Mouse (Mus musculus) heart, embryonic 11.5 days (tissue): Measurements from ENCODE around the gene Tnip1. TPM values are rescaled to one million over a fixed set of nuclear protein-coding genes. Genes with fewer than 3 reads are reported as not detected.

ENCODE experiments used
- ATAC-seq: fragments of 200-750 bp; cut with Nextera tagmentation; replicated peaks from 2 replicates; pipeline ENCODE4 v1.8.0; 2017; ENCODE audit warnings: moderate library complexity; ENCODE audit not compliant: insufficient number of reproducible peaks, low FRiP score, low TSS enrichment
- H3K27ac ChIP-seq: fragments of 300-500 bp; sonication (generic); 2 replicates; pipeline ENCODE4 v1.5.1; 2014; ENCODE audit warnings: mild to moderate bottlenecking, low read depth, low read length
- H3K27me3 ChIP-seq: fragments of 300-500 bp; sonication (generic); 2 replicates; pipeline ENCODE4 v1.6.1; 2014; ENCODE audit warnings: mild to moderate bottlenecking, low read length, mixed read lengths; ENCODE audit not compliant: control insufficient read depth, insufficient read depth
- H3K36me3 ChIP-seq: fragments of 300-500 bp; sonication (generic); 2 replicates; pipeline ENCODE4 v1.6.1; 2014; ENCODE audit warnings: mild to moderate bottlenecking, low read length, moderate library complexity, mixed read lengths; ENCODE audit not compliant: control insufficient read depth, insufficient read depth
- H3K4me1 ChIP-seq: fragments of 300-500 bp; sonication (generic); 2 replicates; pipeline ENCODE4 v1.6.1; 2014; ENCODE audit warnings: low read length; ENCODE audit not compliant: control insufficient read depth, insufficient read depth
- H3K4me2 ChIP-seq: fragments of 300-500 bp; sonication (generic); 2 replicates; pipeline ENCODE4 v1.6.1; 2014; ENCODE audit warnings: mild to moderate bottlenecking, moderate library complexity
- H3K4me3 ChIP-seq: fragments of 300-500 bp; sonication (generic); 2 replicates; pipeline ENCODE4 v1.5.1; 2014; ENCODE audit warnings: low read depth, low read length
- H3K9ac ChIP-seq: fragments of 300-500 bp; sonication (generic); 2 replicates; pipeline ENCODE4 v1.6.1; 2014; ENCODE audit warnings: mild to moderate bottlenecking, low read depth, low read length, moderate library complexity
- H3K9me3 ChIP-seq: fragments of 300-500 bp; sonication (generic); replicated peaks from 2 replicates; pipeline ENCODE4 v1.6.1; 2016; ENCODE audit warnings: low read length; ENCODE audit not compliant: control insufficient read depth
- WGBS: fragments of 180-500 bp; shearing (Covaris S2); extraction: QIAGEN DNeasy Blood & Tissue Kit; methylation state at CpG from one replicate; pipeline ENCODE4 v1.1.7; 2014; ENCODE audit not compliant: insufficient replicate concordance; 5-methylcytosine and 5-hydroxymethylcytosine counted together
- polyA plus RNA-seq: library from polyadenylated mRNA; unstranded; fragments of >200 nt; fragmentation: Nextera tagmentation; extraction: Ambion mirVana; gene quantifications from 2 replicates; pipeline ENCODE4 v1.2.1, GENCODE M21; 2014

Gene Tnip1
- polyA plus RNA-seq, 1 experiment from 2014 or later, result 16.0 TPM

DNA sequence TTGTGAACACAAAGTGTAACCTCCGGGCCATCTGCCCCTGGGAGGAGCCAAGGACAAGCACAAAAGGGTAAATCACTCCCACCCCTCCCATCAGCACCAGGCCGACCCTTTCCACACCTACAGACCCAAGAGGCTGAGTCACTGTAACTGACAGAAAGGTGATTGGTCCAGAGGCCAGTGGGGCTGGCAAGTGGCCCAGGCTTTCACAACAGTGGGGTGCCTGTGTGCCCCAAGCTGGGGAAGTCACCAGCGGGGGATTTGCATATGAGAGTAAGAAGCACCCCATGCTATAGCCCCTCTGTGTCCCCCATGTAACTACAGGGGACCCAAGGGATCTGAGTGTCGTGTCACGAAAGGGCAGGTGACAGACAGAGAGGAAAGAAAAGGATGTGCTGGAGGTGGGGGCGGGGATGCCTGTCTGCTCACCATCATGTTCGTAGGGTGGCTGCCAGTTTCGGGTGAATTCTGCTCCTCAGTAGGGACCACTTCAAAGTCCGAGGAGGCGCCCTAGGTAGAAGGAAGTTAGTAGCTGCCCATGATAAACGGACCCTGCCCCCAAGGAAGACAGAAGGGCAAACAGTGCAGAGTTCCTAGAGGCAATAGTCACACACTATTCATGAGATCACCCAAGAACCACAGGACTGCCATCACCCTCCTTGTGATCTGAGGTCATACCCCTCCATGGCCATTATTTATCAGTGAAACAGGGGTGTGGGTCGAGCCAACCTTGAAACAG is 26.5 kb downstream of the Tnip1 start:
- Histone ChIP-seq H3K27me3 (no peaks in the 10 kb centered on the region), H3K4me3 (no peak overlapping the region), H3K36me3 (peaks cover 4% of the 10 kb centered on the region), H3K9me3 (no peaks in the 10 kb centered on the region), H3K4me1 (peaks cover 15% of the 10 kb centered on the region), H3K9ac (no peak overlapping the region), H3K27ac (no peak overlapping the region), H3K4me2 (no peak overlapping the region)
- ATAC-seq, result no peak
- 36% methylated on average over 12 of the region's 12 CpGs for WGBS

DNA sequence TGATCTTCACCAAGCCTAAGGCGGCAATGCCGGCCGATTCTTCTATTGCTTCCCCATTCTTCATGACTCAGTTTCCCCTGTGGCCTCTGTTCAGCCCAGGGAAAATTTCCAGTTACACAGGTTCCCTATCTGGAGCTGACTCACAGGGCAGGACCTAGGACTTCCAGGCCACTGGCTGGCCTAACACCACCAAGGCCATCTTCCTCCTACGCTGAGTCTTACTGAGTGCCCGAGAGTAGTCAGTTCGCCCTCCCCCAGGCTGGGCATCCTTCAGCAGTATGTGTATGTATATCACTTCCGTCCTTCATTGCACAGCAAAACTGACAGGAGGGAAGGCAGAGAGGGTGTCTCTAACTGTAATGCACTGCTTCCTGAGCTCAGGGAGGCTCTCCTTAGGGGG is 28.5 kb downstream of the Tnip1 start:
- H3K4me1 ChIP-seq, result peaks cover 12% of the 10 kb centered on the region
- H3K4me3 ChIP-seq, result no peak overlapping the region
- no peak overlapping the region for H3K9ac ChIP-seq
- H3K4me2 ChIP-seq, result no peak overlapping the region
- no peak for ATAC-seq
- H3K9me3 ChIP-seq, result no peaks in the 10 kb centered on the region
- WGBS, result 92% methylated on average over 7 of the region's 7 CpGs
- H3K27me3 ChIP-seq, result no peaks in the 10 kb centered on the region
- no peak overlapping the region for H3K27ac ChIP-seq
- peaks cover 5% of the 10 kb centered on the region for H3K36me3 ChIP-seq

DNA sequence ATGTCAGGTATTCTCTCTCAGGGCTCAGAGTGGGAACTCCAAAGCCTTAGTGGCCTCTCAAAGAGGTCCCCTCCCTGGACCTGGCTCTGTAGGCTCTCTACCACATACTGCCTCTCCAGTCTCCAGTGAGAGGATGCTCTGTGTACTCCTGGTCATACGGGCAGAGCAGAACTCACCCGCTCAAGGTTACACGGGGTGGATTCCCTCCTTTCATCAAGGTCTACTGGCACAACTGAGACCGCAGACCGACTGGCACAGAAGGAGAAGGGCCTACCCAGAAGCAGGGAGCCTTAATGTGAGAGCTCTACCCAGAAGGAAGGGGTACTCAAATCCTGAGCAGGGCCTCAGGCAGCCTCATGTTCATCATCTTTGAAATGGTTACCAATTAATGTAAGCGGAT is 30.2 kb downstream of the Tnip1 start:
- Histone ChIP-seq H3K9me3 (no peaks in the 10 kb centered on the region), H3K36me3 (peaks cover 9% of the 10 kb centered on the region), H3K9ac (no peak overlapping the region), H3K4me2 (no peak overlapping the region), H3K27me3 (no peaks in the 10 kb centered on the region), H3K4me1 (peaks cover 16% of the 10 kb centered on the region), H3K4me3 (no peak overlapping the region), H3K27ac (no peak overlapping the region)
- WGBS, result 88% methylated on average over 6 of the region's 6 CpGs
- no peak for ATAC-seq

DNA sequence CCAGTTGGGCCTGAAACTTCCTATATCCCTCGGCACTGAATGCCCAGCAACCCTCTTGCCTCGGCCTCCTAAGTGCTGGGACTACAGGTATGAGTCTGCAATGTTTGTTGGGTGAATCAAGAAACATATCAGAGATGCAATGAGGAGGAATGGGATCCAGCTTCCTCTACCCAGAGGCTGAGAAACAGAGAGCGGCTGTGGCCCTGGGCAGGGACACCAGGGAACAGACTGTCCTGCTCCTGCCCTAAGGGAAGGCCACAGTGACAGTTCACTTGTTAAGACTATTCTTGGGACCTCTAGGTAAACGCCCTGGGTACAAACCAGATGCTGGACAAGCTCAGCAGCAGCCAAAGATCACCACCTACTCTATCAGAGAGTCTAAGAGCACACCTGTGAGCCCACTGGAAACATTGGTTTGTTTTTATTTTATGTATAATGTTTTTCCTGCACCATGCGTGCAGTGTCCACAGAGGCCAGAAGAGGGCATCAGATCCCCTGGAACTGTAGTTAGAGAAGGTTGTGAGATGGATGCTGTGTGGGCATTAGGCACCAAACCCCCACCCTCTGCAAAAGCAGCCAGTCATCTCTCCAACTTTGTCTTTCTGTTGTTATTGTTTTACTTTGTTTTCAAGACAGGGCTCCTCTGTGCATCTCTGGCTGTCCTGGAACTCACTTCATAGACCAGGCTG is 31.2 kb downstream of the Tnip1 start:
- no peaks in the 10 kb centered on the region for H3K9me3 ChIP-seq
- H3K27ac ChIP-seq, result no peak overlapping the region
- no peak overlapping the region for H3K9ac ChIP-seq
- H3K4me1 ChIP-seq, result peaks cover 25% of the 10 kb centered on the region
- ATAC-seq, result no peak
- no peak overlapping the region for H3K4me2 ChIP-seq
- H3K27me3 ChIP-seq, result no peaks in the 10 kb centered on the region
- peaks cover 9% of the 10 kb centered on the region for H3K36me3 ChIP-seq
- 63% methylated on average over 5 of the region's 5 CpGs for WGBS
- H3K4me3 ChIP-seq, result no peak overlapping the region

DNA sequence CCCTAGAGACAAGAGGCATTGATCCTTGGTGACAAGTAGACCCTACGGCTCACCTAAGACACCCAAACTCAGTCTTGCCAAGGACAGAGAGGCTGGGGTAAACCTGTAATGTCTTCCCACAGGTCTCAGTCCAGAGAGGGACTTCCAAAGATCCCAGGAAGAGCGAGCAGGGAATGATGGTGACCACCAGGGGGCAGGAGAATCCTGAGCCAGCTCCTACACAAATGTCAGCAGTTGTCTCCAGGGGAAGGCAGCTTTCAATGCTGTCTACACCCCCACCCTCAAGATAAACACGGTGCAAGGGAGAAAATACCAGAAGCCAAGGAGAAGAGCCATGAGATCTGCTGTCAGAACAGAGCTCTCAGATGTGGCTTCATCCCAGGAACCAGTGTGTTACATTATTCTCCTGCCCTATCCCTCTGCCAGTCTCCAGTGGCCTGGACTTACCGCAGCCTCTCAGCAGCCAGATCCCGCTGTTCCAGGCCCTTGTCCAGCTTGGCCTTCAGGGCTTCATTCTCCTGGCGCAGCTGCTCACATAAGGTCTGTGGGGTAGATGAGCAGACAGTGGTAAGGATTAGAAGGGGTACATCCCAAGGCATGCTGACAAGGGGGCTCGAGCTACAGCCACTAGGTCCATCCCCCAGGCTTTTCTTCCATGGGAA is 32.3 kb downstream of the Tnip1 start:
- 49% methylated on average over 7 of the region's 7 CpGs for WGBS
- Histone ChIP-seq H3K4me3 (no peak overlapping the region), H3K9me3 (no peaks in the 10 kb centered on the region), H3K4me1 (peaks cover 18% of the 10 kb centered on the region), H3K27me3 (no peaks in the 10 kb centered on the region), H3K36me3 (peaks cover 10% of the 10 kb centered on the region), H3K27ac (peak overlapping the region; percentile 29; the same call in 1 of the 2 replicates), H3K4me2 (no peak overlapping the region), H3K9ac (no peak overlapping the region)
- ATAC-seq, result no peak

DNA sequence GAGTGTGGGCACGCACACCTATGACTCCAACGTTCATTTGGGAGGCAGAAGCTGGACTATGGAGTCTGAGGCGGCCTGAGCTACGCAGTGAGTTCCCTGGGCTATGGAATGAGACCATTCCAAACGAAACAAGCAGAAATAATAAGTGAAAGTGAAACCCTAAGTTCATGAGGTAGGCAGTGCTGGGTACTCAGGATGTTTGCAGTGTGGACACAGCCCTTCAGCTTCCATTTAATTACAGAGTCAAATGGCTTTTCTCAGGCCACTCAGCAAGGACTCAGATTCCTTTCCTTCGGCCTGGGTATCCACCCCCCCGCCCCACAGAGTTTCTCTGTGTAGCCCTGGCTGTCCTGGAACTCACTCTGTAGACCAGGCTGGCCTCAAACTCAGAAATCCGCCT is 33.0 kb downstream of the Tnip1 start:
- peaks cover 18% of the 10 kb centered on the region for H3K4me1 ChIP-seq
- no peak for ATAC-seq
- no peaks in the 10 kb centered on the region for H3K27me3 ChIP-seq
- H3K4me2 ChIP-seq, result no peak overlapping the region
- H3K9ac ChIP-seq, result no peak overlapping the region
- peaks cover 13% of the 10 kb centered on the region for H3K36me3 ChIP-seq
- WGBS, result 84% methylated on average over 8 of the region's 8 CpGs
- no peak overlapping the region for H3K27ac ChIP-seq
- H3K4me3 ChIP-seq, result no peak overlapping the region
- H3K9me3 ChIP-seq, result no peaks in the 10 kb centered on the region

DNA sequence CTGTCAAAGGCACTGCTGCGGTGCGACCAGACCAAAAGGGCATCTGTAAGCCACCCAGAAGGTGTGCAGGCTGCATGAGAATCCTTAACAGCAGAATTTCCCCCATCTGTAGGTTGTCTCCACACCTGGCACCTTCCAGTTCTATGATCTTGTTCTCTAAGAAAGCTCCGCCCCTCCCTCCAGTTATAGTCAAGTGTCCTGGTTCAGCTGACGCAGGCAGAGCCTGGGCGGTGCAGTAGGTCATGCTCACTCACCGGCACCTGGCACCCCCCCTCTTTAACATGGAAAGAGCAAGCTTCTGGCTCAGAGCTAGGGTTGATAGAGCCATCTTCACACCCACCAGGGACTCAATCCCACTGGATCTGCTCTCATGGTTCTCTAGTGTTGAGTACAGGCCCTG is 33.4 kb downstream of the Tnip1 start:
- Histone ChIP-seq H3K36me3 (peaks cover 13% of the 10 kb centered on the region), H3K4me2 (no peak overlapping the region), H3K27me3 (no peaks in the 10 kb centered on the region), H3K4me3 (no peak overlapping the region), H3K9ac (no peak overlapping the region), H3K27ac (no peak overlapping the region), H3K9me3 (no peaks in the 10 kb centered on the region), H3K4me1 (peaks cover 18% of the 10 kb centered on the region)
- ATAC-seq, result no peak
- 80% methylated on average over 6 of the region's 6 CpGs for WGBS

DNA sequence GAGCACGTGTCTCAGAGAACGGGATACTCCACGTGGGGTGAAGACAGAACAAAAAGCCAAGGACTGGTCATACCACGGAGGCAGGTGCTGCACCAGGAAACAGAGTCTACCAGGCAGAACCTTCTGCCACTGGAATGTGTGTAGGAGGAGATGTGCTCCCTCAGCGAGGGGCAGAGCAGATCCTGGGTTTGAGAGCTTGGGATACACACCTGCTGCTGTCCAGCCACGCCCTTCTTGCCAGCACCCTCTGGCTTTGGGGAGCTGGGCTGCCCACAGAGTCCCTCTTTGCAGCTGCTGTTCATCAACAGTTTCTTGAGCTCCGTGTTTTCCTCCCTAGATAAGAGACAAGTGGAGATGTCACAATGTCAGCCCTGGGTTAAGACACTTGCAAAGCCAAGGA is 33.8 kb downstream of the Tnip1 start:
- Histone ChIP-seq H3K27ac (no peak overlapping the region), H3K4me3 (no peak overlapping the region), H3K27me3 (no peaks in the 10 kb centered on the region), H3K9me3 (no peaks in the 10 kb centered on the region), H3K36me3 (peaks cover 14% of the 10 kb centered on the region), H3K4me2 (no peak overlapping the region), H3K9ac (no peak overlapping the region), H3K4me1 (peaks cover 18% of the 10 kb centered on the region)
- no peak for ATAC-seq
- WGBS, result 71% methylated on average over 7 of the region's 7 CpGs
